Mouse (Mus musculus) midbrain, embryonic 13.5 days (tissue): Measurements from ENCODE around the gene Plce1. TPM values are rescaled to one million over a fixed set of nuclear protein-coding genes. Genes with fewer than 3 reads are reported as not detected.
"Not testable (repeated sequence)": the region's sequence is repeated elsewhere in the genome, so short reads cannot be mapped to it uniquely, and the experiment has no call there.

Experiments used
- ATAC-seq: fragments of 200-750 bp; cut with Nextera tagmentation; 2 replicates; pipeline ENCODE4 v1.8.0; 2017; ENCODE audit warnings: mild to moderate bottlenecking, moderate TSS enrichment, moderate library complexity
- H3K27ac ChIP-seq: fragments of 300-500 bp; sonication (generic); 2 replicates; pipeline ENCODE4 v1.5.1; 2015; ENCODE audit warnings: inconsistent platforms, mild to moderate bottlenecking, moderate library complexity
- H3K27me3 ChIP-seq: fragments of 300-500 bp; sonication (generic); 2 replicates; pipeline ENCODE4 v1.6.1; 2015; ENCODE audit warnings: mild to moderate bottlenecking, inconsistent platforms
- H3K36me3 ChIP-seq: fragments of 300-500 bp; sonication (generic); 2 replicates; pipeline ENCODE4 v1.6.1; 2015; ENCODE audit warnings: mild to moderate bottlenecking, inconsistent platforms
- H3K4me1 ChIP-seq: fragments of 300-500 bp; sonication (generic); replicated peaks from 2 replicates; pipeline ENCODE4 v1.6.1; 2015; ENCODE audit warnings: inconsistent platforms
- H3K4me2 ChIP-seq: fragments of 300-500 bp; sonication (generic); replicated peaks from 2 replicates; pipeline ENCODE4 v1.6.1; 2015; ENCODE audit warnings: moderate library complexity, mild to moderate bottlenecking, inconsistent platforms
- H3K4me3 ChIP-seq: fragments of 300-500 bp; sonication (generic); replicated peaks from 2 replicates; pipeline ENCODE4 v1.5.1; 2015; ENCODE audit warnings: mild to moderate bottlenecking, inconsistent platforms
- H3K9ac ChIP-seq: fragments of 300-500 bp; sonication (generic); replicated peaks from 2 replicates; pipeline ENCODE4 v1.6.1; 2015; ENCODE audit warnings: mild to moderate bottlenecking, inconsistent platforms
- H3K9me3 ChIP-seq: fragments of 300-500 bp; sonication (generic); 2 replicates; pipeline ENCODE4 v1.6.1; 2016; ENCODE audit warnings: mild to moderate bottlenecking, inconsistent platforms
- WGBS: fragments of 180-500 bp; shearing (Covaris S2); methylation state at CpG from one replicate; pipeline ENCODE4 v1.1.7; 2015; 5-methylcytosine and 5-hydroxymethylcytosine counted together
- polyA plus RNA-seq: library from polyadenylated mRNA; unstranded; fragments of >200 nt; fragmentation: Nextera tagmentation; extraction: Ambion mirVana; gene quantifications from 2 replicates; pipeline ENCODE4 v1.2.1, GENCODE M21; 2015

Gene Plce1
- polyA plus RNA-seq, 1 experiment from 2014 or later: 4.3 TPM

DNA sequence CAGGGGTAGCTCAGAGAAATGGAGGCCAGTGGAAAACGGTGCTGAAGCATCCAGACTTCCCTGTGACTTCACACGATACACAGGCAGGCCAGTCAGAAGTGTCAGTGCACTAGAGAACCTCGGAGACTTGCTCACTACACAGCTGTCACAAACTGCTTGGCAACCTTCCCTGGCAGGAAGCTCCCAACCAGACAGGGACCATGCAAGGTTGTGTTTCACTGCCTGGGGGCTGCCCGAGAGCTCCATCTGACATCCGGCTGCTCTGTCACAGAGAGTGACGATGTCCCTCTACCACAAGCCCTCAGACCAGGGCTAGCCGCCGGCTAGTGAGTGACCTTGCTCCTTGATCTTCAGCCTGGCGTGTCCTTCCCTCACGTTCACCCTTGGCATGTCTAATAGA is 140.6 kb downstream of the Plce1 start:
- H3K4me2 ChIP-seq: no peak overlapping the region
- no peaks in the 10 kb centered on the region for H3K9me3 ChIP-seq
- H3K4me1 ChIP-seq: no peaks in the 10 kb centered on the region
- H3K9ac ChIP-seq: no peak overlapping the region
- no peak overlapping the region for H3K4me3 ChIP-seq
- no peak for ATAC-seq
- H3K27me3 ChIP-seq: no peaks in the 10 kb centered on the region
- no peak overlapping the region for H3K27ac ChIP-seq
- no peaks in the 10 kb centered on the region for H3K36me3 ChIP-seq
- 94% methylated on average over 10 of the region's 10 CpGs for WGBS

DNA sequence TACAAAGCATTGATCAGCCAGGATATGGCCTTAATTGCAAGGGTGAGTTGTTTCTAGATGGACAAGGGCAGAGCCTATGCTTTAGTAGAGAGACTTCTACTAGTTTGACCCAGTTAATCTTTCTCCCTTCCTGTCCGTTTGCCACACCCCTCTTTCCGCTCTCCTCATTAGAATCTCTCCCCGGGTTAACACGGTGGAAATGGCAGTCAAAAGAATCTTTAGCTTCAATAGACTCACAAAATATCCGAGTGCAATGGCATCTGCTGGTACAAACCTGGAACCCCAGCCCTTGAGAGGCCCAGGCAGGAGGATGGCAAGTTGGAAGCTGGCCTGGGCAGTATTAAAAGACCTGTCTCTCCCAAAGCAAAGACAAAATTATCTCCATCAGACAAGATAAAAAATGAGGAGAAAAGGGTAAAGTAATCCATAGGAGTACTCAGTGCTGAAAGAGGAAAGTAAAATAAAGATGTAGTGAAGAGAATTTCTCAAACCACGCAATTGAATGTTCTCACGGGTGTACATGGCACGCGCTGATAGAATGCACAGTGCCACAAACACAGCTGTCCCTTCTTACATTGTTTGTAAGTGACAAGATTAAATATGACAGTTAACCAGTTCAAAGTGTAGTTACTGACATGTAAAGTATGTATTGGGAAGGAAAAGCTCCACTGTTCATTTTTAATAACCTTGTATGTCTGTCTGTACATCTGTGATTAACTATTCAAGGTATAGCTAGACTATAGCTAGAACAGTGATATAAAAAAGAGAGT is 145.5 kb downstream of the Plce1 start:
- no peaks in the 10 kb centered on the region for H3K4me1 ChIP-seq
- no peak overlapping the region for H3K4me2 ChIP-seq
- no peaks in the 10 kb centered on the region for H3K27me3 ChIP-seq
- H3K27ac ChIP-seq: no peak overlapping the region
- H3K36me3 ChIP-seq: no peaks in the 10 kb centered on the region
- ATAC-seq: no peak
- H3K9me3 ChIP-seq: no peaks in the 10 kb centered on the region
- 69% methylated on average over 9 of the region's 9 CpGs for WGBS
- no peak overlapping the region for H3K4me3 ChIP-seq
- no peak overlapping the region for H3K9ac ChIP-seq

DNA sequence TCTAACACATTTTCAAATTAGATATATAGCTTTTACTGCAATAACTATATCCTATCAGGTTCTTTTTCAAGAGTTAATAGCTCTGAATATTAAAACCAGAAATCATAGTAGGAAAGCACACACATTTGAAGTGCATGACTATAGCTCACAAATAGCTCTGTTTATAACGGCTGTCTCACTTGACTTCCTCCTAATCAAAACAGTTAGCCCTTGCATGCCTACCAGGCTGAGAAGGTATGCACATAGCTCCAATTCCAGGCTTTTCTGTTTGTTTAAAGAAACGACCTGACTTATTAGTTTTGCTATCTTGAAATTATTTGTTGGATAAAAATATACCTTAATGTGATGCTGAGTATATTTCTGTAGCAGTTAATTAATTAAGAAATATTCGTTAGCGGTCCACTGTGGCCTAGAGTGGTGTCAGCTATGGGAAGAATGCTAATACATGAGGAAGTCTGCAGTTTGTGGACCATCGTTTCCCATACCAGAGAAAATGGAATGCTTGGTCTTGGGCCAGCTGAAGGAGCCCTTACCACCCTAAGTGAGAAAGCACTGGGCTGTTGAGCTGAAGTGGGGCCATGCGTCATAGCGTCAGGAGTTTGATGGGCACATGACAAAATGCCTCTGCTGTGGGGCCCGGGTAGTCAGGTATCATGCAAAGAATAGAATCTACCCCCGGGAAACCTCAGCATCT is 146.3 kb downstream of the Plce1 start:
- no peak for ATAC-seq
- WGBS: 86% methylated on average over 9 of the region's 9 CpGs

DNA sequence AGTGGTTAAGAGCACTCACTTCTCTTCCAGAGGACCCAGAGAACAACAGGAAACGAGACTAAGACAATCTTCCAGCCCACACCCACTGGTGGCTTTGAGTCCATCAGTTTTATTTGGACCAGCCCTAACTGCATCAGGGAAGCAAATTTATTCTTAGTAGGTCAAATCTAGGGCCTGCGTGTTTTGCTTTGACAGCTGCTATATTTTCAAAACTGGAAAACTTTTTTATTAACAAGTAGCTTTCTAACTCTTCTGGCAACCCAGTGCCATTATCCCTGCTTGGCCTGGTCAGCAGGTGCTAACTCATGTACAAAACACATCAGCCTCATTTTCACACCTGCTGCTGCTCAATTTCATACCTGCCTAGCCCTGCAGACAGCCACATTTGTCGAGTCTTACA is 151.3 kb downstream of the Plce1 start:
- H3K36me3 ChIP-seq: no peaks in the 10 kb centered on the region
- no peaks in the 10 kb centered on the region for H3K4me1 ChIP-seq
- H3K9ac ChIP-seq: no peak overlapping the region
- H3K4me3 ChIP-seq: no peak overlapping the region
- no peaks in the 10 kb centered on the region for H3K9me3 ChIP-seq
- WGBS: 90% methylated on average over 3 of the region's 3 CpGs
- no peaks in the 10 kb centered on the region for H3K27me3 ChIP-seq
- ATAC-seq: no peak
- H3K27ac ChIP-seq: no peak overlapping the region
- H3K4me2 ChIP-seq: no peak overlapping the region

More for the DNA sequence above, 146.3 kb downstream of the Plce1 start:
- Histone ChIP-seq H3K36me3 (no peaks in the 10 kb centered on the region), H3K4me1 (no peaks in the 10 kb centered on the region), H3K9ac (no peak overlapping the region), H3K27me3 (no peaks in the 10 kb centered on the region), H3K4me2 (no peak overlapping the region), H3K4me3 (no peak overlapping the region), H3K27ac (no peak overlapping the region), H3K9me3 (no peaks in the 10 kb centered on the region)

DNA sequence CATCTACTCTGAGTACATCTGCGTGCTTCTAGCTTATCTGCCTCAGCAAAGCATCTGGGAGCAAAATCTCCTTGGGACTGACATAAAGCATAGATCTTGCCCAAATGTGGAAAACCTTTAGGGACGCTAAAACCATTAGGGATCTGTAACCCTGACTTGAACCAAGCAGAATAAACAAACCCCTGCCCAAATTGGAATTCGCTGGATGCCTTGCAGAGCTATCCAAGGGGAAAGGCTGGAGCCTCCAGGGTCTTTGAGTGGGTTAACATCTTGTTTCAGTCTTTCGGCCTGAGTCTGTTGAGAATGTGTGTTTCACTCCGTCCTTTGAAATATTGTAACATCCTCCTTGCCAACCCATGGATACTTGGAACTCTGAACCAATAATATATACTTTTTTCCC is 152.4 kb downstream of the Plce1 start:
- no peaks in the 10 kb centered on the region for H3K36me3 ChIP-seq
- no peaks in the 10 kb centered on the region for H3K27me3 ChIP-seq
- no peak overlapping the region for H3K27ac ChIP-seq
- no peaks in the 10 kb centered on the region for H3K9me3 ChIP-seq
- no peak overlapping the region for H3K4me2 ChIP-seq
- WGBS: 83% methylated on average over 5 of the region's 5 CpGs
- H3K4me1 ChIP-seq: no peaks in the 10 kb centered on the region
- no peak for ATAC-seq
- H3K9ac ChIP-seq: no peak overlapping the region
- no peak overlapping the region for H3K4me3 ChIP-seq

DNA sequence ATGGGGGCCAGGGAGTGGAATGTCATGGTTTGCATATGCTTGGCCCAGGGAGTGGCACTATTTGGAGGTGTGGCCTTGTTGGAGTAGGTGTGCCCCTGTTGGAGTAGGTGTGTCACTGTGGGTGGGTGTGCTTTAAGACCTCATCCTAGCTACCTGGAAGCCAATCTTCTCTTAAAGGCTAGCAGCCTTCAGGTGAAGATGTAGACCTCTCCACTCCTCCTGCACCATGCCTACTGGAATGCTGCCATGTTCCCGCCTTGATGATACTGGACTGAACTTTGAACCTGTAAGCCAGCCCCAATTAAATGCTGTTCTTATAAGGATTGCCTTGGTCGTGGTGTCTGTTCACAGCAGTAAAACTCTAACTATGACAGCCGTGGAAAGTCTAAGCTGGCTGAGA is 158.1 kb downstream of the Plce1 start:
- no peak for ATAC-seq

DNA sequence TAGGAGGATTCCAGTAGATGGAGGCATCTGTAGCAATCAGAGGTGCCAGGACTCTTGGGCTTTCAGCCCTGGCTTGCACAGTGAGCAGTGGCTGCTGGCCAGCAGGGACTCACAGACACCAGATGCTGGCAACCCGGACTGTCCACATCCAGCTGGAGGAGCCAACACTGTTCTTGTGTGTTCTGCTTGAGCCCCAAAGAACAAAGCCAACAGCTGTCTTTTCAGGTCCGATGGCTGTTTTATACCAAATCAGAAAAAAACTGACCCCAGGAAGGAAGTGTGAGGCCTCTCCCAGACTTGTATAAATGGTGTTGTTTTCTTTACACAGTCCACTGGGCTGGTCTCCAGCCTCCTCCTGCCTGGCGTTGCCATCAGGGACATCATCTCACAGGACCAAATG is 158.9 kb downstream of the Plce1 start:
- Histone ChIP-seq H3K27ac (no peak overlapping the region), H3K4me1 (no peaks in the 10 kb centered on the region), H3K9ac (no peak overlapping the region), H3K9me3 (no peaks in the 10 kb centered on the region), H3K27me3 (no peaks in the 10 kb centered on the region), H3K4me3 (no peak overlapping the region), H3K4me2 (no peak overlapping the region), H3K36me3 (no peaks in the 10 kb centered on the region)
- ATAC-seq: no peak
- WGBS: 81% methylated on average over 3 of the region's 3 CpGs

More for the DNA sequence above, 158.1 kb downstream of the Plce1 start:
- no peak overlapping the region for H3K9ac ChIP-seq
- no peaks in the 10 kb centered on the region for H3K27me3 ChIP-seq
- H3K27ac ChIP-seq: no peak overlapping the region
- no peaks in the 10 kb centered on the region for H3K36me3 ChIP-seq
- WGBS: 95% methylated on average over 3 of the region's 3 CpGs
- no peak overlapping the region for H3K4me3 ChIP-seq
- no peaks in the 10 kb centered on the region for H3K4me1 ChIP-seq
- no peak overlapping the region for H3K4me2 ChIP-seq
- H3K9me3 ChIP-seq: no peaks in the 10 kb centered on the region

DNA sequence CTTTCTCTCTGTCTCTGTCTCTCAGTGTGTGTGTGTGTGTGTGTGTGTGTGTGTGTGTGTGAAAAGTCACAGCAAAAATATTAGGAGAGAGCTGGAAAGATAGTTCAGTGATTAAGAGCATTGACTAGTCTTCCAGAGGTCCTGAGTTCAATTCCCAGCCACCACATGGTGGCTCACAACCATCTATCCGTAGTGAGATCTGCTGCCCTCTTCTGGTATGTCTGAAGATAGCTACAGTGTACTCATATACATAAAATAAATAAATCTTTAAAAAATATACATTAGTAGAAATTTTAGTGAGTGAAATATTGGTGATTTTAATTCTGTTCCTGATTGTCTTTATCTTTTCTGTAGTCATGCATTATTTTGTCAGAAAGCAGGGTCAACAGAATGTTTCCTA is 161.6 kb downstream of the Plce1 start:
- H3K9ac ChIP-seq, H3K36me3 ChIP-seq, ATAC-seq, H3K27me3 ChIP-seq, H3K4me1 ChIP-seq, H3K4me3 ChIP-seq, H3K4me2 ChIP-seq, H3K27ac ChIP-seq, H3K9me3 ChIP-seq: not testable (repeated sequence)
- WGBS: 68% methylated on average over 1 of the region's 1 CpGs

DNA sequence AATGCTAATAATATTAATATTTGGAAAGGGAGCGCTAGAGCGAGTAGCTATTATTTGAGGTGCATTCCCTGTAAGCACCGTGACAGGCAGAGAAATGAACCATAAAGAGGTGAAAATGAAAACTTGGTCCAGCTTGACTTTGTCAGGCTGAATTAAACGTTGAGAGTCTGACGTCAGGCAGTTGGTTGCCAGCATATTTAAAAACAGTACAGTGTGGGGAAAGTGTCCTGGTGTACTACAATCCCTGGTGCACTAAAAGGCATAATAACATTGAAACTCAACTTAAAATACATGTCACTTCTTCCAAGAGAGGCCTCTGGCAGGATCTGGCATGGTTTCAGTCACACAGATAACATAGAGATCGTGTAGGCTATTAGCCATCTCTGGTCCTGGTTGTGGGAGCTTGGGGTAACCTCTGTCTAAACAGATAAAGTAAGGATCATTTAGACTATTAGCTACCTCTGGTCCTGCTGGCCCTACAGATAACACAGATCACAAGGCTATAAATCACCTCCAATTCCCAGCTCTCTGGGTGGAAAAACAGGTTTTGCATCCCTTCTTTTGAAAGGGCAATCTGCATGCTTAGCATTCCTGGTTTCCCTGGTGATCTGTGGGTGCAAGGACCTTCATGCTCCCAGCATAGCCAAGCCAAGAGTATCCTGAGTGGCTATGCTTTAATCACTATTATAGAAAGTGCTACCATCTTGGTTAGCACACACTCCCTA is 164.1 kb downstream of the Plce1 start:
- Histone ChIP-seq H3K4me1 (0 out of 2 replicates have a peak, but pooled peaks cover 4% of the 10 kb centered on the region), H3K27ac (no peak overlapping the region), H3K9me3 (no peaks in the 10 kb centered on the region), H3K36me3 (no peaks in the 10 kb centered on the region), H3K4me3 (no peak overlapping the region), H3K9ac (no peak overlapping the region), H3K4me2 (no peak overlapping the region), H3K27me3 (no peaks in the 10 kb centered on the region)
- no peak for ATAC-seq
- 63% methylated on average over 6 of the region's 6 CpGs for WGBS

DNA sequence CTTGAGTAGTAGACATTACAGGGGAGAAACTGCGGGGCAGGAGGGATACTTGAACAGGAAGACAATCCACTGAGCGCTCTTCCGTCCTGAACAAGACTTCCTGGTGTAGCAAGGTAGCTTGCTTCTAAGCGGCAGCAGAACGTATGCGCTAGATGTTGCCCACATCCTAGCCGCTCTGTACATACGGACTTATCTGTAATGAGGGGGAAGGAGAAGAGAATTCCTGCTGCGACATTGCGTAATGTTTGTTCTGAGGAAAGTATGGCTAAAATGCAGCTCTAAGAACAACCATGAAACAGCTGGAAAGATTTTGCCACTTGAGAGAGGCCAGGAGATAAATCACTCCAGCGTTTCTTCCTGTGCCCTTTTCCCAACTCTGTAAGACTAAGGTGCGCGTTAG is 177.1 kb downstream of the Plce1 start:
- ATAC-seq: no peak
- Histone ChIP-seq H3K9ac (no peak overlapping the region), H3K4me3 (no peak overlapping the region), H3K4me1 (no peaks in the 10 kb centered on the region), H3K27me3 (no peaks in the 10 kb centered on the region), H3K36me3 (no peaks in the 10 kb centered on the region), H3K27ac (no peak overlapping the region), H3K9me3 (no peaks in the 10 kb centered on the region), H3K4me2 (no peak overlapping the region)
- 95% methylated on average over 13 of the region's 13 CpGs for WGBS

DNA sequence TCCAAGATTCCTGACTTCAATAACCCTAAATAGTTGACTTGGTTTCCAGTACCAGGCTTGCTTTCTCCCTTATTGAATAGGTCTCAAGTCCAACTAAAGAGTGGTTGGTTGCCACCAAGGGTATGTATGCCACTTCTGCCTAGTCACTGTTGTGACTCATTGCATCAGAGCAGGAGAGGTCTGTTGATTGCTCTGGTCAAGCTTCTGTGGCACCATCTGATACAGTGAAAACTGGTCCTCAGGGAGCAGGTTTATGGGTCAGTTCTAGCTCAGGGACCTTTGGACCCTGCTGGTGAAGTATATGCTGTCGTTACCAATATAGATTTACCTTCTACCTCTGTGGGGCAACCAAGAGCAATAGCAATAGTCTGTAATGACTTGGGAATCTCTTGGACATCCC is 184.5 kb downstream of the Plce1 start:
- no peaks in the 10 kb centered on the region for H3K27me3 ChIP-seq
- no peak overlapping the region for H3K4me3 ChIP-seq
- H3K9me3 ChIP-seq: no peaks in the 10 kb centered on the region
- 97% methylated on average over 1 of the region's 1 CpGs for WGBS
- no peak overlapping the region for H3K27ac ChIP-seq
- no peak overlapping the region for H3K4me2 ChIP-seq
- H3K4me1 ChIP-seq: no peaks in the 10 kb centered on the region
- H3K9ac ChIP-seq: no peak overlapping the region
- no peaks in the 10 kb centered on the region for H3K36me3 ChIP-seq
- ATAC-seq: no peak

DNA sequence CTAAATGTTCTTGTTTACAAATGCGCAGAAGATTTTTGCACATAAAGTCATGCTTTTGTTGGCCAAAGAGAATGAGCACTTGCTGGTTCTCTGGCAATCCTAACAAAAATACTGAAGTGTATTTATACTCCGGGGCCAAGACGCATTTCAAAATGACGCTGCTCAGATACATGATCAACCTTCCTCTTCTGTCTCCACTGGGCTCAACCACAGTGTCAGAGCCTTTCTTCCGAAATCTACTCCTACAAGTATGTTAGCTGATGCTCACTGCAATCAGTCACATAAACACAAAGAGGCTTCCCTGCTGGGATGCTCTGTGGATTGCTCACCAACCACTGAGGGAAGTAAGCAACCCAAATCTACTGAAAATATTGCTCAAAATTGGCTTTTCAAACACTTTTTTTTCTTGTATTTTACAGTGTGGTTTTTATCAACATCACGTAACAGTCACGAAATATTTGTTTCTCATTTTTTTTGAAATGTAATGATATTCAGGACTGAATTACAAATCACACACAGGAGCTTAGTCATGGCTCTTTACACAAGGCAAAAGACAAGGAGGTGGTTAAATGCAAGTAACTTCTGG is 191.2 kb downstream of the Plce1 start:
- no peak overlapping the region for H3K4me2 ChIP-seq
- H3K9me3 ChIP-seq: no peaks in the 10 kb centered on the region
- WGBS: 90% methylated on average over 7 of the region's 7 CpGs
- no peaks in the 10 kb centered on the region for H3K27me3 ChIP-seq
- no peak overlapping the region for H3K9ac ChIP-seq
- no peaks in the 10 kb centered on the region for H3K36me3 ChIP-seq
- H3K4me1 ChIP-seq: no peaks in the 10 kb centered on the region
- no peak overlapping the region for H3K27ac ChIP-seq
- H3K4me3 ChIP-seq: no peak overlapping the region
- ATAC-seq: no peak
